Mouse (Mus musculus) ES-E14 (cell line): ENCODE measurements at regions not wholly inside any gene's neighbourhood (a gene's known extent, or its start where the extent isn't known, plus 50 kb on each side); places are given as distances from the start of the nearest gene placed in this dataset.

Source experiments
- CHD2 ChIP-seq: IDR thresholded peaks from 2 replicates; pipeline ENCODE4 v1.6.1; 2014; ENCODE audit warnings: mild to moderate bottlenecking, low read depth, low read length, inconsistent platforms
- HCFC1 ChIP-seq: IDR thresholded peaks from 2 replicates; pipeline ENCODE4 v1.6.1; 2012; ENCODE audit warnings: low read length, inconsistent platforms, borderline replicate concordance; ENCODE audit not compliant: insufficient read depth
- MAFK ChIP-seq: IDR thresholded peaks from 2 replicates; pipeline ENCODE4 v1.6.1; 2014; ENCODE audit warnings: mild to moderate bottlenecking, low read depth, low read length, inconsistent platforms; ENCODE audit not compliant: insufficient read depth
- ZC3H11A ChIP-seq: IDR thresholded peaks from 2 replicates; pipeline ENCODE4 v1.6.1; 2012; ENCODE audit warnings: low read depth, mild to moderate bottlenecking, inconsistent platforms, low read length, borderline replicate concordance
- ZNF384 ChIP-seq: IDR thresholded peaks from 2 replicates; pipeline ENCODE4 v1.6.1; 2012; ENCODE audit warnings: low read depth, low read length, inconsistent platforms

- TF ChIP-seq ZNF384 (no peak), MAFK (no peak), ZC3H11A (no peak), HCFC1 (no peak), CHD2 (no peak)
Measured at GRCm38 (mm10) chr11:38346442-38346841, 1110.7 kb upstream of the Tenm2 start.
